Mouse (Mus musculus): ENCODE data around the gene Cinp.

The Cinp gene

DNA sequence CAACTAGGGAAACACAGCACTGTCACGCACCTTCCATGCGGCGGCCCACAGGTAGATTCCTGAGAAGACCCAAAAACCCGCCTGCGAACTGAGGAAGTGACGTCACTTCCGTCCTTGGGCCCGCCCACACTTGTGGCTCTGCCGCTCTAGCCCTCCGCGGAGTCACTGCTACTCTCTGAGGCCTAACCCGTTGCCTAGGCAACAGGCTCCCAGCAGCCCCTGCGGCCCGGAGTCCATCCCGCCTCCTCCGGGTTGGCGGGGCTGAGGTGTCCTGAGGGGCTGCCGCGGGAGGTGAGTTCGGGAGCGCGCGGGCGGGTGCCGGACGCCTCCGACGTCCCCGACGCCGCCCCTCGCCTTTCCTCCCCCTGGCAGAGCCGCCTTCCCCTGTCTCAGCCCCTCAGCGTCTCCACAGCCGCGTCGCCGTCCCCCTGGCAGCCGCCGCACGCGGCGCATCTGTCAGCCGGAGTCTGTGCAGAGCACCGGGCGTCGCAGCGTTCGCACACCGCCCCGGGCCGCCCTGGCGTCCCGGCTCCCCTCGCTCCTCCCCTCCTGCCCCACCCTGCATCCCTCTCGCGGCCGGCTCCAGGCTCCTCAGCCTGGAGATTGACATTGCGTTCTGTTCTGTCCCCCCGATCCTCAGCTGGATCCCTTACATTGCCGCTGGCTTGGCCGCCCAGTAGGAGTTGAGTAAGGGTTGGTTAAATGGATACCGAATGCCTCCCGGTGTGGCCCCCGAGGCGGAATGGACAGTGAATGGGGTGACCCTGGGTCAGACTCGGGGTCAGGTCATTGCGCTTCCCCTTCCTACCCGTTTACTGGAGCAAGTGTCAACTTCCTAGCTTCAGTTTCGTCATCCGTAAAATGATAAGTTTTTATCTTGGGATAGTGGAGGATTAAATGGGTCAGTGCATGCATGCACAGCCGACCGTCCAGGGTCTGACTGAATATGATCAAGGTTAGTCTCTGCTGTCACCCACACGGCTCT is at the start of gene Cinp, which contains the start of gene Tecpr2:
Cinp (minus strand) TSS at position 110 of the 985 bp plus-strand sequence.
Tecpr2 (plus strand) TSS at position 229 of the 985 bp plus-strand sequence.
- peak; percentile 100 for DNase-seq

GRCm38 (mm10) chr12:110937496-110937895 is 48.6 kb upstream of the Cinp start:
- DNase-seq = no peak

DNA sequence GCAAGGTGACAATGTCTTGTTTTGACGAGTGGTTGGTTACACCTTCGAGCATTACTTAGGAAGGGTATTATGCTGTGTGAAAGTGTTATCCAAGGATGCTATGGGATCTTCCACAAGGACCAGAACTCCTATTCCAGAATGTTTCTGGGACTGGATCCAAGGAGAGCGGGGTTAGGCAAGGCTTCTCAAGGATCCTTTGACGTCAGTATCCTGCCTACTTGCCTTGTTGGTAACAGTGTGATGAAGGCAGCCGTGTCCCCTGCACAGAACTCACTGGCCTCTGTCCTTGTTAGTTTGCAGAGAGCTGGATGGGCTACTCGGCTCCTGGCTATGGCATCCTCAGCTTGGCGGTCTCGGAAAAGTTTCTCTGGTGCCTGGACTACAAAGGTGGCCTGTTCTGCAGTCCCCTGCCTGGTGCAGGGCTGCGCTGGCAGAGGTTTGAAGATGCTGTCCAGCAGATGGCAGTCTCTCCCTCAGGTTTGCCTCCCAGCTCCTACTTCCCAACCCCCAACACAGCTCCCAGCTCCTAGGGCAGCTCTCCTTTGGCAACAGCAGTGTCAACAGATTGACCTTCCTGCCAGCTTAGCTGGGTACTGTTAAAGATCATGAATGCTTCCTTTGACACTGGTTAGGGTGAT is 47.2 kb upstream of the Cinp start:
- peak; percentile 89 for DNase-seq

- DNase-seq = no peak
These were observed 43.9 kb upstream of the Cinp start for GRCm38 (mm10) chr12:110932820-110933219.

DNA sequence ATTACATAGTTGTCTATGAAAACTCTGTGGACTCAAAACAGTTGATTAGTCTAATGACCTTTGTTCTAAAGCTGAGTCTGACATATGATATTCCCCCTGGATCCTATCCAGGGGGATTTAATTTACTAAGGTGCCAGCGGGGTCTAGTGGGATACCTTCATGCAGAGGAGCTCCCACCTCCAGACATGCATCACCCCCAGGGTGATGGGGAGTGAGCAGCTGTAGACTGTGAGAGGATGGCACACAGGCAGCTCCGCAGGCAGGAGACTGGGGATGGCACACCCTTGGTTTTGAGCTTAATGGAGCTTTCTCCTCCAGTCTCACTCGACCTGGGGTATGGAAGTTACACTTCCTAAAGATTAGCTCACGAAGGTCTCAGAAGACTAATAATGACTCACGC is 32.6 kb upstream of the Cinp start:
- DNase-seq = no peak

DNA sequence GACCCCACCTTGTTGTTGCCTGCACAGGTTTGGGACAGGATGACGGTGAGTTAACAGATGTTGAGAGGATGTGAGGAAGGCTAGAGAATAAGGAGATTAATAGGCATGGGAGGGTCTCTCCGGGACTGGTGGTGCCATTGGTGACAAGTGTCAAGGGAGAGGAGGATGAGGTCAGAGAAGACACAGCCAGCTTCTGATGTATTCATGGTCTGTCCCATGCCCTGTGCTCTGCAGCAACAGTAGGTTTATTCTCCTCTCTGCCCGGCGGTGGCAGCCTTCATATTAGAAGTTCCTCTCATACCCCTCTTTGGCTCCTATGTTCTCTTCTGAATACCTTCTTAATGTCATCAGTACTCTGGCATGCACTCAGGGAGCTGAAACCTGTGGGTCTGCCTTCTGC is 31.3 kb upstream of the Cinp start:
- DNase-seq = no peak

DNA sequence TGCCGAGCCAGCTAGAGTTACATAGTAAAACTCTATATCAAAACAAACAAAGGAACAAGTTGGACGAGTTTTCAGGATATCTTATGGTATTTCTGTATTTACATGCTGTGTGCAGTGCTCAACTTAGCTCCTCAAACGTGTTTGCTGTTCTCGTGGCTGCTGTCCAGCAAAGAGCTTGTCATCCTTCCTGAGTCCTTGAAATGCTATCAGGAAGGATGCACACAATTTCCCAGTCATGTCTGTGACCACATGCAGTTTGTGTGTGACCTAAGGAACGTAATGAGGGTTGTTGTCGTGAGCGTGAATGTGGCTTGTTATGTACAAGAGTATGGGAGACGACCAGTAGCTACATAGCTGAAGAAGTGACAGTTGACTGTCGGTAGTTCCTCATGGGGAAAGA is 26.8 kb upstream of the Cinp start:
- no peak for DNase-seq

- DNase-seq = no peak
These were observed 21.0 kb upstream of the Cinp start for GRCm38 (mm10) chr12:110909962-110910361.

- DNase-seq = no peak
These were observed 18.9 kb upstream of the Cinp start for GRCm38 (mm10) chr12:110907845-110908244.

DNA sequence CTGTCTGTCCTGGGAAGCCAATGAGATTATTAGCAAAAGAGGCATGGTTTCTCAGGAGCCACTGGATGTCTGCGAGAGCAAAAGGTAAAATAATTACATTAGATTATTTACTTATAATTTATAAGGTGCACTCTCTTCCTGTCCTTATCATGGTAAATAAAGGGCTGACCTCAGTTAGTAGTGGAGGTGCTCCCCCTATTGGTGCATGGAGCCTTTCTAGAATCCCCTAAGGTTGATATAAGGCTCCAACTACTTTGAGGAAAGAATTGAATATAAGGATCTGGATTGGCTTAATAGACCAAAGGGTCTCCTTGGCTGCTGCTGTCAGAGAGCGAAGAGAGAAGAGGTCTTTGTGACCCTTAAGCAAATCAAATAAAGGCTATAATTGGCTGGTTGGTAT is 14.6 kb upstream of the Cinp start:
- no peak for DNase-seq

- no peak for DNase-seq
These were observed 13.2 kb upstream of the Cinp start for GRCm38 (mm10) chr12:110902106-110902505.

GRCm38 (mm10) chr12:110891887-110892286 is 2.9 kb upstream of the Cinp start:
- no peak for DNase-seq

- no peak for DNase-seq
These were observed 339 bp downstream of the Cinp start for GRCm38 (mm10) chr12:110888606-110889005.

DNA sequence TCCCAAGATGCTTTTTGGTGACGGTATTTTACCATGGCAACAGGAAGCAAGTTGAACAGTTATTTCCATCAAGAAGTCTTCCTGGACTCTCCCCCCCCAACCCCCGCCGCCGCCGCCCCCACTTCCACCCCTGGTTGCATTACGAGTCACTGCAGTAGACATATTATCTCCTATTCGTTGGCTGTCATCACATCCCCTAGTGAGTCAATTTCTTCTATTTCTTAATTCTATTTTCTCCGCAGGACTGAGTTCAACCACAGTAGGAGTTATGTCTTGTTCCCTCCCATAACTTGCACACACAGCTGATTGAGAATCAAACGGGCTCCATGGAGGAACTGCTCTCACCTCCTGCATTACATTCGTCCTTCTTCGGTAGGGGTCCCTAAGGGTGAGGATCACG is 839 bp downstream of the Cinp start:
- no peak for DNase-seq

DNA sequence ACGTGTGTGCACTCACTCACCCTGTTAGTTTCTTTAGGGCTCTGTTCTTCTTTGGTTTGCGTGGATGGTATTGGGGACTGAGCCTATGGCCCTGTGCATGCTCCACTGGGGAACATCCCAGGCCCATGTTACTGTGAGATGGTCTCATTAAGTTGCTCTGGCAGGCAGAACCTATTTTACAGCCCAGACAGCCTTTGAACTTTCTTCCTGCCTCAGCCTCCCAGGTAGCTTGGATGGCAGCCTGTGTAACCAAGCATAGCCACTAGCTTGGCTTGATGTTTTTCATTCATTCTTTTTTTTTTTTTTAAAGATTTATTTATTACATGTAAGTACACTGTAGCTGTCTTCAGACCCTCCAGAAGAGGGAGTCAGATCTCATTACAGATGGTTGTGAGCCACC is 3.7 kb downstream of the Cinp start:
- no peak for DNase-seq

GRCm38 (mm10) chr12:110882291-110882690 is 6.7 kb downstream of the Cinp start:
- peak; percentile 25 for DNase-seq

DNA sequence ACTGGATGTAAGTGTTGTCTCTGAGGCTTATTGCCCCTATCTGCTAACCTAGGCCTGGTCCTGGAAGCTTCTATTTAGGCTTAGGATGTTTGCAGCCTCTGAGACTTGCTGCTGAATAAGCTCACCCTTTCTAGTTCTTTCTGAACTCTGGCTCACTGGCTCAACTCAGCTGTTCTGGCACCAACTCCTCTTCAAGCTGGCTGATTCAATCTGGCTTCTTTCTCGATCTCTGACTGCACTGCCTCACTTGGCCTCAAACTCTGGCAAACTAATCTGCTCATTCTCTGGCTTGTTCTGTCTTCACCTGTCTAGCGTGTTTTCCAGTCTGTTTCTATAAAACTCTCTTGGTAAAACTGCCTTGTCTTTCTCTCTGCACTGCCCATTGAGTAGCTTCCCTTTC is 13.6 kb downstream of the Cinp start:
- no peak for DNase-seq

DNA sequence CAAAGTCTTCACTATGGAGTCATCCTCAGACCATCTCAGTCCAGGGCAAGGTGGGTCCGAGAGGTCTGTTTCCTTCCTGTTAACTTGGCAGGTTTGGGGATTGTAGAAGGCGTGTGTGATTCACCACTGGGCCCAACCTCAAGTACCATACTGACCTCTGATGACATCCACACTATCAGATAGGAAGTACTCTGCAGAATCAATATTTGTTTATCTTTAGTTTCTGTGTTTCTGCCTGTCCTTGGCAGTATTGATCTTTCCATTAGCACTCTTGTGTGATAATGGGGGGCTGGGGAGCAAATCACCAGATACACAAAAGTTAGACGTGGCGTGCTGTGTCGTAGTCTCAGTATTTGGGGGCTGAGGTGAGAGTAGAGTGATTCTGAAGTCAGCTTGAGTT is 17.7 kb downstream of the Cinp start:
- DNase-seq = no peak

DNA sequence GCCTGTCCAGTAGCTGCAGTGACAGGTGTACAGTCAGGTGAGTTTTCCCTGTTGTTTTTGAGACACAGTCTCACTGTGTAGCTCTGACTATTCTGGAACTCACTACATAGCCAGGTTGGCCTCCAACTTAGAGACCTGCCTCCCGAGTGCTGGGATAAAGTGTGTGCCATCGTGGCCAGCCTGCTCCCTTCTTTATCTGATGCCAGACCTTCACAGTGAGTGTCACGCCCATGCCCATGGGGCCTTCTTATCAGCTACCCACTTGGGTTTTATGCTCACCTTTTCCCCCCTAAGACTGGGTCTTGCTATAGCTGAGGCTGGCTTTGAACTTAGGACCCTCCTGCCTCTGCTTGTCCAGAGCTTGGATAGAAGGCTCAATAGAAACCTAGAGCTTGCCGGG is 18.8 kb downstream of the Cinp start:
- DNase-seq = no peak

- no peak for DNase-seq
These were observed 23.0 kb downstream of the Cinp start for GRCm38 (mm10) chr12:110865989-110866388.

- DNase-seq = no peak
These were observed 23.4 kb downstream of the Cinp start for GRCm38 (mm10) chr12:110865571-110865970.

DNA sequence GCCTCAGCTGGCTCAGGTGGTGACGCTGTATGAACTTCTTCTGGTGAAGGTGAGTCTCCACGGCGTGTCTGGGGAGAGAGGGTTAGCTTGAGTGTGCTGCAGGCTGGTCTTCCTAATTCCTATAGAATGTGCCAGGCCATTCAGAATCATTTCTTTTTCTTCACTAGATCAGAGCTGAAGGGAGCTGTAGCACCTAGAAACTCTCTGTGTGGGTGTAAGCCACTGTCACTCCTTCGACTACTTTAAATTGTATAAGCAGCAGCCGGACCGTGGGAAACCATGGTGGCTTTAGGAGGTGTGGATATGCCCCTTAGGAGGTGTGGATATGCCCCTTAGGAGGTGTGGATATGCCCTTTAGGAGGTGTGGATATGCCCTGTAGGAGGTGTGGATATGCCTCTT is 24.9 kb downstream of the Cinp start:
- DNase-seq = no peak

DNA sequence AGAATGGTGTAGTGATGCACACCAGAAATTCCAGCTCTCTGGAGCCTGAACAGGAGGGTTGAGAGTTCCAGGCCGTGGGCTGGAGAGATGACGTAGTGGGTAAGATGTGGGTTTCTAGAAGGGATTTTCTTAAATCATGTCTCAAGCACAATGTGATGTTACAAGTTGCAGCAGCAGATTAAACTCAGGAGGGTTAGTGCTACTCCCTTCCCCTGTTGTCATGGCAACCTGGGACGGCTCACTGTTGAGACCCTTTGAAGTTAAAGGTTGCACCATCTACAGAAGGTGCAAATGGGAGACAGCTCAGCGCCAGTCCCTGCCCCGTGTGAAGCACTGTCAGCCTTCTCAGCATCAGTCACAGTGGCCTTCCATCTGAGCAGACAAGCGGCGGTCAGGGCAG is 27.7 kb downstream of the Cinp start:
- peak; percentile 23 for DNase-seq

- no peak for DNase-seq
These were observed 28.7 kb downstream of the Cinp start for GRCm38 (mm10) chr12:110860293-110860692.

Data from embryo, embryonic 11 days (tissue).